Mouse (Mus musculus) heart, embryonic 15.5 days (tissue): ENCODE measurements around the gene Ptch1. TPM values are rescaled to one million over a fixed set of nuclear protein-coding genes. Genes with fewer than 3 reads are reported as not detected.

Experiments
- ATAC-seq: fragments of 200-750 bp; cut with Nextera tagmentation; replicated peaks from 2 replicates; pipeline ENCODE4 v1.8.0; 2017; ENCODE audit warnings: low read depth, moderate TSS enrichment; ENCODE audit not compliant: insufficient number of reproducible peaks, insufficient read depth, low FRiP score
- H3K27ac ChIP-seq: fragments of 300-500 bp; sonication (generic); 2 replicates; pipeline ENCODE4 v1.5.1; 2015; ENCODE audit warnings: mild to moderate bottlenecking, inconsistent platforms
- H3K27me3 ChIP-seq: fragments of 300-500 bp; sonication (generic); 2 replicates; pipeline ENCODE4 v1.6.1; 2015; ENCODE audit warnings: inconsistent platforms
- H3K36me3 ChIP-seq: fragments of 300-500 bp; sonication (generic); 2 replicates; pipeline ENCODE4 v1.6.1; 2015; ENCODE audit warnings: mild to moderate bottlenecking, inconsistent platforms
- H3K4me1 ChIP-seq: fragments of 300-500 bp; sonication (generic); replicated peaks from 2 replicates; pipeline ENCODE4 v1.6.1; 2015; ENCODE audit warnings: inconsistent platforms
- H3K4me2 ChIP-seq: fragments of 300-500 bp; sonication (generic); 2 replicates; pipeline ENCODE4 v1.6.1; 2015; ENCODE audit warnings: inconsistent platforms, mild to moderate bottlenecking, moderate library complexity
- H3K4me3 ChIP-seq: fragments of 300-500 bp; sonication (generic); 2 replicates; pipeline ENCODE4 v1.5.1; 2015; ENCODE audit warnings: mild to moderate bottlenecking, inconsistent platforms
- H3K9ac ChIP-seq: fragments of 300-500 bp; sonication (generic); 2 replicates; pipeline ENCODE4 v1.6.1; 2015; ENCODE audit warnings: mild to moderate bottlenecking, inconsistent platforms
- H3K9me3 ChIP-seq: fragments of 300-500 bp; sonication (generic); replicated peaks from 2 replicates; pipeline ENCODE4 v1.6.1; 2016; ENCODE audit warnings: inconsistent platforms
- WGBS: fragments of 180-500 bp; shearing (Covaris S2); methylation state at CpG from one replicate; pipeline ENCODE4 v1.1.7; 2015; ENCODE audit warnings: mixed read lengths; 5-methylcytosine and 5-hydroxymethylcytosine counted together
- polyA plus RNA-seq: library from polyadenylated mRNA; unstranded; fragments of >200 nt; fragmentation: Nextera tagmentation; extraction: Ambion mirVana; gene quantifications from 2 replicates; pipeline ENCODE4 v1.2.1, GENCODE M21; 2015

The Ptch1 gene
- polyA plus RNA-seq, 1 experiment from 2014 or later, result 5.4 TPM

GRCm38 (mm10) chr13:63549210-63549609, 24.2 kb downstream of the Ptch1 start:
- Histone ChIP-seq H3K9ac (no peak overlapping the region; the same call in 1 of the 2 replicates), H3K9me3 (no peaks in the 10 kb centered on the region), H3K4me1 (peaks cover 51% of the 10 kb centered on the region), H3K4me3 (no peak overlapping the region), H3K27me3 (no peaks in the 10 kb centered on the region), H3K4me2 (no peak overlapping the region), H3K36me3 (0 out of 2 replicates have a peak, but pooled peaks cover 11% of the 10 kb centered on the region), H3K27ac (peak overlapping the region; percentile 32)
- no peak for ATAC-seq
- 19% methylated on average over 5 of the region's 5 CpGs for WGBS

DNA sequence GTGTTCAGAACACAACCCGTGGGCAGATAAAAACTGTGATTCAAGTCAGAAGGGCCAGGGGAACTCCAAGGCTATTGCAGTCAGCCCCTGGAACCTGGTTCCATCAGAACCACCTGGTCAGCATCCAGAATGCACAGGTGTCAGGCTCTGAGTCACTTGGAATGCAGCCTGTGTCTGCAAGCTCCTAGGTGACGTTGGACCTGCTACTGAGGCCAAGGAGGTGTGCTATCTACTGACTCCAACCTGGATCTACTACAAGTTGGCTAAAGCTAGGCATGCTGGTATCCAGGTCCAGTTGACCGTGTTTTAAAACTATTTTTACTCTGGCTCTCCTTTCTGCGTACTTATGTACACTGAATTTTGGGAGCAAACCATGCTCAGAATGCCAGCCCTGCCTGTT, 24.8 kb downstream of the Ptch1 start:
- H3K9ac ChIP-seq, result peak overlapping the region; percentile 35; the same call in 1 of the 2 replicates
- H3K4me2 ChIP-seq, result no peak overlapping the region
- WGBS, result 50% methylated on average over 4 of the region's 4 CpGs
- H3K27ac ChIP-seq, result peak overlapping the region; percentile 32
- H3K27me3 ChIP-seq, result no peaks in the 10 kb centered on the region
- no peak overlapping the region for H3K4me3 ChIP-seq
- ATAC-seq, result no peak
- H3K36me3 ChIP-seq, result peaks cover 14% of the 10 kb centered on the region
- no peaks in the 10 kb centered on the region for H3K9me3 ChIP-seq
- H3K4me1 ChIP-seq, result peaks cover 49% of the 10 kb centered on the region

GRCm38 (mm10) chr13:63545291-63545690, 28.1 kb downstream of the Ptch1 start:
- 72% methylated on average over 7 of the region's 7 CpGs for WGBS
- Histone ChIP-seq H3K27ac (no peak overlapping the region), H3K9me3 (no peaks in the 10 kb centered on the region), H3K36me3 (peaks cover 38% of the 10 kb centered on the region), H3K9ac (no peak overlapping the region), H3K27me3 (no peaks in the 10 kb centered on the region), H3K4me2 (no peak overlapping the region), H3K4me1 (peaks cover 22% of the 10 kb centered on the region), H3K4me3 (no peak overlapping the region)
- ATAC-seq, result no peak

DNA sequence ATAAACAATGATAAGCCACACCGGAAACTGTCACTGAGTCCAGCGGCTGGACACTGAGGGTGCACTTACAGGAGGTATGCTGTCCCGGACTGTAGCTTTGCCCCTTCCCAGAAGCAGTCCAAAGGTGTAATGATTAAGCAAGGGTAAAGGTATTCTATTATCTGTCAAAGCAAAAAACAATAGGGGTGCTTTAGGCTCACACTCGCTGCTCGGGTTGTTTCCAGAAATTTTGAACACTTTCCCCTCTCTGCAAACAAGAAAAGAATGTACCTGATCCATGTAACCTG, 28.5 kb downstream of the Ptch1 start:
- no peak for ATAC-seq
- Histone ChIP-seq H3K4me3 (no peak overlapping the region), H3K9me3 (no peaks in the 10 kb centered on the region), H3K4me2 (no peak overlapping the region), H3K36me3 (peaks cover 42% of the 10 kb centered on the region), H3K27ac (no peak overlapping the region), H3K9ac (no peak overlapping the region), H3K27me3 (no peaks in the 10 kb centered on the region), H3K4me1 (peaks cover 18% of the 10 kb centered on the region)
- 60% methylated on average over 5 of the region's 5 CpGs for WGBS

DNA sequence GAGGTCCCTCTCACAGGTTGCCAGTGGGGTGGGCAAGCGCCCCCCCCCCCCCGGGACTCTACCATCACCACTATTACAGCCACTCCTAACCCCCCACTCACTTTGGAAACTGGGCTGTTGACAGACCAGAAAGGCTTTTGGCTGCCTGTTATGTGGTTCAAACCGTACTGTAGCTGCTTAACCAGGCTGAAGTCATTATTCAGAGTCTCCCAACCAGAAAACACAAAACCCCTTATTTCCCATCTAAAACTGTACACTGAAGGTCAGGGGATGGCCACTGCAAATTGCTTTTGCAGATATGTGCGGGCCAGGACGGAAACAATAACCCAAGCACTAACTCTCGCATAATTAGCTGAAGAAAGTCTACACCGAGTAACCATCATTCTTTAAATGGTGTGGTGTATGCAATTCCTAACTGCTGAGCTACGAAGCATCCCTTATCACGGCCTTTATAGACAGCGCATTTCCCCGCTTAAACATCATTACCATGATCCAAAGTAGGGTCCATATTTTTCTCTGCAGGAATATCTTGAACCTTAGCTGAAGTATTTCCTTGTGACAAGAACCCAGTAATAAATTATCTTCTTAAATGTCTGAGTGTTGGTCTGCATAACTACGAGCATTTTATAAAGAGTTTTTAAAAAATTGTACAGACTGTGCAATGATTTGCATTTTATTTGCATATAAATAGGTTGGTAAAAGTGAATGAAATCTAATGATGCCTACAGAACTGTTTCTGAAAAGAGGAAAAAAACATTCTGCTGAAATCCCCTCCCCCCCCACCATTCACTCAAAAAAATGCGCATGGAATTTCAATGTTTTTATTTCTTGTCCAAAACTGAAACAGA, 29.1 kb downstream of the Ptch1 start:
- H3K27ac ChIP-seq, result no peak overlapping the region
- whole genome bisulfite sequencing, result 71% methylated on average over 13 of the region's 13 CpGs
- peaks cover 48% of the 10 kb centered on the region for H3K36me3 ChIP-seq
- no peaks in the 10 kb centered on the region for H3K9me3 ChIP-seq
- no peak overlapping the region for H3K4me3 ChIP-seq
- H3K27me3 ChIP-seq, result no peaks in the 10 kb centered on the region
- peaks cover 13% of the 10 kb centered on the region for H3K4me1 ChIP-seq
- H3K9ac ChIP-seq, result no peak overlapping the region
- no peak overlapping the region for H3K4me2 ChIP-seq
- no peak for ATAC-seq

DNA sequence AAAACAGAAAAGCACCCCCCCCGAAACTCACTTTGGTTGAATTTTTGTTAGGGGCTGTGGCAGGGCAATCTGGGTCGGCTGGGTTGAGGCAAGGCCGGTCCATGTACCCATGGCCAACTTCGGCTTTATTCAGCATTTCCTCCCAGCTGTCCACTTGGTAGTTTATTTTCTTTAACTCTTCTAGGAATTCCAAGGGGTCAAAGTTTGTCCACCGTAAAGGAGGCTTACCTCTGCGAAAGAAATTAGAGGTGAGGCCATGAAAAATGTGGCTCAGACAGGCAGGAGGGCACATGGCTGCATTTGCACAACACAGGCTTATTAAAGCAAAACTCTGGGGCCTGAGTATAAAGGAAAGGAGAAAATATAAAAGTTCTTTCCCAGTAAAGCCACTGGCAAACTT, 29.9 kb downstream of the Ptch1 start:
- no peak for ATAC-seq
- H3K27me3 ChIP-seq, result no peaks in the 10 kb centered on the region
- peaks cover 57% of the 10 kb centered on the region for H3K36me3 ChIP-seq
- no peak overlapping the region for H3K27ac ChIP-seq
- H3K4me2 ChIP-seq, result no peak overlapping the region
- no peaks in the 10 kb centered on the region for H3K9me3 ChIP-seq
- 78% methylated on average over 6 of the region's 6 CpGs for WGBS
- H3K4me1 ChIP-seq, result peaks cover 4% of the 10 kb centered on the region
- H3K4me3 ChIP-seq, result no peak overlapping the region
- no peak overlapping the region for H3K9ac ChIP-seq

- H3K4me3 ChIP-seq, result no peak overlapping the region
- H3K36me3 ChIP-seq, result peaks cover 60% of the 10 kb centered on the region
- no peak overlapping the region for H3K9ac ChIP-seq
- H3K27me3 ChIP-seq, result no peaks in the 10 kb centered on the region
- H3K27ac ChIP-seq, result no peak overlapping the region
- ATAC-seq, result no peak
- H3K4me1 ChIP-seq, result 0 out of 2 replicates have a peak, but pooled peaks cover 2% of the 10 kb centered on the region
- WGBS, result 87% methylated on average over 3 of the region's 3 CpGs
- H3K9me3 ChIP-seq, result no peaks in the 10 kb centered on the region
- H3K4me2 ChIP-seq, result no peak overlapping the region
Measured at GRCm38 (mm10) chr13:63542796-63543384, 30.5 kb downstream of the Ptch1 start.

- H3K27me3 ChIP-seq, result no peaks in the 10 kb centered on the region
- H3K27ac ChIP-seq, result no peak overlapping the region
- H3K36me3 ChIP-seq, result peaks cover 72% of the 10 kb centered on the region
- H3K4me3 ChIP-seq, result no peak overlapping the region
- H3K4me2 ChIP-seq, result no peak overlapping the region
- H3K4me1 ChIP-seq, result no peaks in the 10 kb centered on the region
- no peak overlapping the region for H3K9ac ChIP-seq
- no peak for ATAC-seq
- no peaks in the 10 kb centered on the region for H3K9me3 ChIP-seq
Measured at GRCm38 (mm10) chr13:63541510-63541909, 31.9 kb downstream of the Ptch1 start.

DNA sequence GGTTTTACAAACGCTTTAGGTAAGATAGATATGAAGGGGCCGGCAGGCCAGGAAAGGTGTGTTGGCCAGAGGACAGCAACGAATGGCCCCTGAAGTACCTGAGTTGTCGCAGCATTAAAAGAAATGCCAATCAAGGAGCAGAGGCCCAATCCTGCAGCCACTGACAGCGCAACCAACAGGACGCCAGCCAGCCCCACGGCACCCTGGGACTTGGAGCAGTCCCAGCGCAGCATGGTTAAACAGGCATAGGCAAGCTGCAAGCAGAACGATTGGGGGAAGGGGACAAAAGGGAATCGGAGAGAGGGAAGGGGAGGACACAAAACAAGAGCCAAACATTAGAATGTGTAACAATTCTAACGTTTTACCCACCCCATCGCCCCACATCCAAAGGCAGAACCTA, 32.8 kb downstream of the Ptch1 start:
- H3K4me1 ChIP-seq, result no peaks in the 10 kb centered on the region
- no peak for ATAC-seq
- H3K36me3 ChIP-seq, result peaks cover 79% of the 10 kb centered on the region
- H3K27me3 ChIP-seq, result no peaks in the 10 kb centered on the region
- no peak overlapping the region for H3K27ac ChIP-seq
- WGBS, result 88% methylated on average over 12 of the region's 12 CpGs
- H3K4me3 ChIP-seq, result no peak overlapping the region
- H3K9me3 ChIP-seq, result no peaks in the 10 kb centered on the region
- H3K4me2 ChIP-seq, result no peak overlapping the region
- no peak overlapping the region for H3K9ac ChIP-seq

GRCm38 (mm10) chr13:63534981-63535380, 38.4 kb downstream of the Ptch1 start:
- H3K36me3 ChIP-seq, result peaks cover 93% of the 10 kb centered on the region
- no peak overlapping the region for H3K27ac ChIP-seq
- H3K4me1 ChIP-seq, result no peaks in the 10 kb centered on the region
- H3K4me3 ChIP-seq, result no peak overlapping the region
- ATAC-seq, result no peak
- no peak overlapping the region for H3K4me2 ChIP-seq
- no peaks in the 10 kb centered on the region for H3K27me3 ChIP-seq
- WGBS, result 80% methylated on average over 4 of the region's 4 CpGs
- no peaks in the 10 kb centered on the region for H3K9me3 ChIP-seq
- no peak overlapping the region for H3K9ac ChIP-seq

GRCm38 (mm10) chr13:63530857-63531256, 42.5 kb downstream of the Ptch1 start:
- Histone ChIP-seq H3K27ac (no peak overlapping the region), H3K4me3 (no peak overlapping the region), H3K4me1 (peaks cover 14% of the 10 kb centered on the region), H3K4me2 (no peak overlapping the region), H3K9me3 (no peaks in the 10 kb centered on the region), H3K27me3 (no peaks in the 10 kb centered on the region), H3K36me3 (peaks cover 76% of the 10 kb centered on the region), H3K9ac (no peak overlapping the region)
- ATAC-seq, result no peak
- 89% methylated on average over 9 of the region's 9 CpGs for WGBS

DNA sequence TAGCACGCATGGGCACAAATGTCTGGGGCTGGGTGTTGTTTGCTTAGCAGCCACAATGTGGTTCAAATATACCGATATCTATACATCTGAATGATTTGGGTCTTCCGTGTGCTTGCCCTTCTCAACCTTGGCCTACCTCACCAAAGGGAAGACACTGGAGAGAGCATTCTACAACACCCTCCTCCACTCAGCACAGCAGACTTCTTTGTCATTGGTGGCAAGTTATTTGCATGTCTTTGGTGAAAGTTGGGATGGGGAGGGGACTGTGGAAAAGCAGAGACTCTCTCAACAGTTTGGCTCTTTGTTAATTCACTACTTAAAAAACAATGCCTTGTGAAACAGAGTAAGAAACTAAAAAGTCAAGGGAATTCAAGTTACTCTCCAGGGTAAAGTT, 43.0 kb downstream of the Ptch1 start:
- no peak overlapping the region for H3K27ac ChIP-seq
- H3K4me2 ChIP-seq, result no peak overlapping the region
- H3K9ac ChIP-seq, result no peak overlapping the region
- H3K4me1 ChIP-seq, result peaks cover 14% of the 10 kb centered on the region
- no peaks in the 10 kb centered on the region for H3K9me3 ChIP-seq
- H3K36me3 ChIP-seq, result peaks cover 76% of the 10 kb centered on the region
- H3K27me3 ChIP-seq, result no peaks in the 10 kb centered on the region
- WGBS, result 75% methylated on average over 3 of the region's 3 CpGs
- ATAC-seq, result no peak
- no peak overlapping the region for H3K4me3 ChIP-seq
